Mouse (Mus musculus): ENCODE measurements around the gene Rhbdf2.

Rhbdf2 gene

DNA sequence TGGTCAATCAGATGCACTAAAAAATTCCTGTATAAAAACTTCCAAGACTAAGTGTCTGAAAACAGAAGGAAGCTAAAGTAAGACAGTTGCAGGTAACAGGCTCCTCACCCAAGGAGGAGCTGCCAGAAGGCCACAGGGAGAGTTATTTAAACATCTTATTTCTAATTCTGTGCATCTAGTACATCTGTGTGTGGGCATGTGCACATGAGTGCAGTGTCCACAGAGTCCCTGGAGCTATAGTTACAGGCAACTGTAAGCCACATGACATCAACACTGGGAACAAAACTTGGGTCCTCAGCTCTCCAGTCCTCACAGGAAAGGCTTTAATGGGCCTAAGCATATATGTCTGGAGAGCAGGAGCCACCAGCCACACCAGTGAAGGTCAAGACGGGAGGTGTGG is 74.6 kb downstream of the Rhbdf2 start:
- DNase-seq (ENCODE audit: low spot score in 2 of 2), result peak; percentile 48 to 52

DNA sequence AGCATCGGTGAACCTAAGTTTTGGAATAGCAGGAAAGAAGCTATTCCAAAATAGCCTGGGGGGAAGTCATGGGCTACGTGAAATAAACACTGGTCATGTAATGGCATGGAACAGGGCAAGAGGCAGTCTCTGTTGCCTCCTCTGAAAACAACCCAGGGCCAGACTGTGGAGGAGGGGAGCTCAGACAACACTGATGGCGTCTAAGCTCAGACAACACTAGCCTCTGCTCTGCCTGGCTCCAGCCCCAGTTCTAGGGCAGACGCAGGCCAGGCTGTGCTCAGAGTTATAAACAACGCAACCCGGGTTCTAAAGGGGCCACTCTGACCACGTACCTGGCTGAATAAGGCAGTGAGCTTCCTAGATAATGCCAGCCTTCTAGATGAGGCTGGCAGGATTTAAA is 76.1 kb downstream of the Rhbdf2 start:
- DNase-seq (ENCODE audit: low spot score in 2 of 2), result no peak

DNA sequence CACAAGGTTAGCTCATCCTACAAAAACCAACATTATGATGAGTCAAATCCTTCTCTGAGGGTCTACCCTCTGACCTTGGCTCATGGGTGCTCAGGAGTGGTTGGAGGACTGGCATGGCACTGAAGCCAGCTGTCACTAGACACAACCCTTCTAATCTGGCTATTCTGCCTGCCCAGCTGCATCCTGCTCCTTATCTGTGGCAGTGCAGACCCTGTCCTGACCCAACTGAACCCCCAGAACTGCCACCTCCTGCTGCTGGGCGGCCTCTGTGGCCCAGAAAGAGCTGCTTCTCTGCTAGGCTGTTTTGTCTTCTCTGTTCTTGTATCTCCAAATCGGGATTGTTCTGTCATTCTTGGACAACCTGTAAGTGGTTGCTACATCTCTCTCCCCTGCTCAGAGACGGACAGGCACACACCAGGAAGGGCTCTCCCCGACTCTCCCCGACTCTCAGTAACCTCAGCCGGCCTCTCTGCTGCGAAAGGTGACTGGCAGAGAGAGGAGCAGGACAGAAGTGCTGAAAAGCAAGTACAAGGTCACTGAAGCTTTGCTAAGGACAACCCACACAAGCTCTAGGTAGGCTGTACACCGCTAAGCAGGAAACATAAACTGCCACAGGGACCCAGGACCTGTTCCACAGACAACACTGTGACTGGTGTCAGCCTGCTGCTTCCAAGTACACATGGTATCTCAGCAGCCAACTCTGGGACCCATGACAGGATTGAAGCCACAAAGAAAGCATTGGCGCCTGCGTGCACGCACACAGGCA is 77.4 kb downstream of the Rhbdf2 start:
- no peak for DNase-seq (ENCODE audit: low spot score in 2 of 2)

DNA sequence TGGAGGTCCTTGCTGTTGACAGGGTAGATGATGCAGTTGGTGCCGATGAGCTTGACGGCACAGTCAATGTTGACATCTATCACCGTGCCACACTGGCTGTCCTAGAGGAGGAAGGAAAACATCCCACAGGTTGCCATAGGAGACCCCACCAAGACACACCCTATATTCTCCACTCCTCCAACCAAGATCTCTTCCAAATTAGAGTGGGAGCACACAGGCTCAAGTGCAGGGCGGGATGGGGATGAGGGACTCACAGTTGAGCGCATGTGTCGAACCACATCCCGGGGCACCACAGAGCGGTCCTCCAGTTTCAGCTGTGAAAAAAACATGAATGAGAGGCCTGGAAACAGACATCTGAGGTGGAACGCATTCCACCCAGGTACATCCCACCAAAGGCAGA is 78.0 kb downstream of the Rhbdf2 start:
- no peak for DNase-seq (ENCODE audit: low spot score in 2 of 2)
